Mouse (Mus musculus) ES-CJ7 (cell line): ENCODE data around the gene Ankrd35.
"Not testable (repeated sequence)": the region's sequence is repeated elsewhere in the genome, so short reads cannot be mapped to it uniquely, and the experiment has no call there.

ENCODE experiments used
- DNase-seq: peaks from one replicate; pipeline ENCODE4 v3.0.0; 2011; ENCODE audit warnings: low read depth, low spot score

Ankrd35 gene

GRCm38 (mm10) chr3:96704778-96705177 is 34.8 kb downstream of the Ankrd35 start:
- no peak for DNase-seq

- no peak for DNase-seq
Measured at GRCm38 (mm10) chr3:96706217-96706616, 36.3 kb downstream of the Ankrd35 start.

DNA sequence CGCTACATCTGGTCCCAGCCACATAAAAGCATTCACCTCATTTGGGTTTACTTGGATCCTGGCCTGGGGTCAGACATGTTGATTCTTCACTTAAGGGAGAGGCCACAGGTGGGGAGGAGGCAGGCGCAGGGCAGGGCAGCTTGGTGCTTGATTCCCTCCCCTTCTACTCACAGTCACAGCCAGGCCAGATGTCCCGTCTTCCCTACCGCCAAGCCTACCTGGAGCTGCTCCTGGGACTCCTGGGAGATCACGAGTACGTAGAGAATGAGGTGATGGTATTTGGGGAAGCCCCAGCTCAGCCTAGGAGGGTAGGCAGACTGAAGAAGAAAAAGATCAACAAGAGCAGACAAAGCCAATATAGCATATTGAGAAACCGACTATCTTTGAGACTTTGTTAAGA is 37.1 kb downstream of the Ankrd35 start:
- no peak for DNase-seq

GRCm38 (mm10) chr3:96707903-96708683 is 38.2 kb downstream of the Ankrd35 start, which contains the start of gene Nudt17:
Gene Nudt17, minus strand, starts transcription at chr3:96708562.
- DNase-seq = peak; percentile 63

- DNase-seq = no peak
Measured at GRCm38 (mm10) chr3:96708684-96709064, 38.7 kb downstream of the Ankrd35 start.

DNA sequence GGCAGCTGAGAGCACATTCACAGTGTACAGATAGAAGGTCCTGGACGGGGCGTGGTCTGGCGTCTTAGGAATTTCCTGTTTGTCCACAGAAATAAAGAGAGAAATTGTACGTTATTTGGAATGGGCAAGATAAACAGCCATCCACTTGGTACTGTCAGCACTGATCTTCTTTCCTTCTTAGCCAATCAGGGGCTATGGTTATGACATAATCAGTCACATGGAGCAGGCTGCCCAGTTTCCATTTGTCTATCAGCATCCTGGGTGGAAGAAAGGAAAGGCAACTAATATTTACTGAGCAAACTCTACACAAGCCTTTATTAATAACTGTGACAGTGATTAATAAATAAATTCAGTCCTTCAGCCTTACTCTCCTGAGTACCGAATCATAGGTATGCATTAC is 44.4 kb downstream of the Ankrd35 start:
- DNase-seq = no peak

DNA sequence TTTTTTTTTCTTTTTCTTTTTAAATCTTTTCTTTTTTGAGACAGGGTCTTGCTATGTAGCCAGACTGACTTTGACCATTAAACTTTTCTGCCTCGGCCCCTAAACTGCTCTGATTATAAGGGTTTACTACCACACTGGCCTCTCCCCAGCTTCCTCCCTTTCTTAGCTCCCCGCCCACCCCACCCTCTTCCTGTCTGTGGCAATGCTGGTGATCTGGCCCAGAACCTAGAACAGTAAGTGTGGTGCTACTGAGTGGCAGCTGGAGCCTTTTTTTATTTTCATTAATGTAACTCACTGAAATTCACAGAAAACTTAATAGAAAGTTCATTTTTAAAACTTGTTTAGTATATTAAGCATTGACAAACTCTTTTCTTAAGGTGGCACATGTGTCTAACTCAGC is 45.9 kb downstream of the Ankrd35 start:
- DNase-seq = no peak

DNA sequence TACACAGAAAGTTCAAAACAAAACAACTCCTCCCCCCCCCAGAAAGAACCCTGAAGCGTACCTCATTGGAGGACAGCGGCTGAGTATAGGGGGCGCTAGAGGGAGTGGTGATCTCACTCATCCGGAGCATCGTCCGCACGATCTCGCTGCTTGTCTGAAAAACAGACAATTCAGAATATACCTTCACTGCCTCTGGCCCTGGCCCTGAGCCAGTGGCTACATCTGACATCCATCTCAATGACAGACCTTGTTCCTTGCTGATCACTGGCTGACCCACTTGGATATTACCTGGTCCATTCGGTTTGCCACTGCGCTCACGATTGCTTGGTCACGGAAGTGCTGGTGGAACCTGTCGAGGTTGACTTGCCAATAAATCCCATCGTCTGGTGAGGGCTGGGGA is 49.2 kb downstream of the Ankrd35 start:
- DNase-seq = peak; percentile 78

GRCm38 (mm10) chr3:96727343-96727827 is 57.5 kb downstream of the Ankrd35 start, which contains the start of the genes Polr3c and Rnf115:
Gene Polr3c, minus strand, starts transcription at chr3:96727628.
Gene Rnf115, plus strand, starts transcription at chr3:96727664.
- peak; percentile 94 for DNase-seq

DNA sequence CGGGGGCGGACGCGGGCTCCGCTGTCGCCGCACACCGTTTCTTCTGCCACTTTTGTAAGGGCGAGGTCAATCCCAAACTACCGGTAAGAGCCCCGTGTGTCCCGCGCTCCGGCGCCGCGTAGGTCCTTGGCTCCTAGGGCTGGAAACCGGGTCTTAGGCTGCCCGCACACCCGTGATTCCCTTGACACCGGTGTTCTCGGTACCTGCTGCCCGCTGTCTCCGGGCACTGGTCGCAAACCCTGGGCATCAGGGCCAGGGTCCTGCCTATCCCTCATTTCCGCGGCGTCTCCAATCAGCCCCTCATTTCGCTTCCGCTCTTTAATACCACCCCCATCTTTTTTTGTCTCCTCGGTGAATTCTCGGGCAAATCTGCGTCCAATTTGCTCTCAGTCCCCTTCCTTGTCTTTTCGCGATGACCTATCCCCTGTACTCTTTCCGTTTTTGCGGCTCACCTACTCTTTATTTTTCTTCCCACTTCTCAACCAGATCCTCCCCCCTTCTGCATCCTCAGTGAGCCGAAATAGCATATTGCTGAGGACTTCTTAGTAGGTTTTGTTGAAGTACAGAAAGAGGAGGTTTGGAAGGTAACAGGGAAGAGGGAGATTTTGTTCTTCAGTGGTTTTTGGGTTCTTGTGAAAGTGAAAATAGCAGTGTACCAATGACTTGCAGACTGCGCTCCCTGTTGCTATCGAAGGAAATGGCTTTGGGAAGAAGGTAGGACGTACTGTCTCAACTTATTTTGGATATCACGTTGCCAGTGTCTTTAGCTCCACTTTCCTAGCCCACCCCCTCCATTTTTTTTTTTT is 58.1 kb downstream of the Ankrd35 start:
- no peak for DNase-seq

GRCm38 (mm10) chr3:96728634-96729402 is 58.9 kb downstream of the Ankrd35 start:
- no peak for DNase-seq

DNA sequence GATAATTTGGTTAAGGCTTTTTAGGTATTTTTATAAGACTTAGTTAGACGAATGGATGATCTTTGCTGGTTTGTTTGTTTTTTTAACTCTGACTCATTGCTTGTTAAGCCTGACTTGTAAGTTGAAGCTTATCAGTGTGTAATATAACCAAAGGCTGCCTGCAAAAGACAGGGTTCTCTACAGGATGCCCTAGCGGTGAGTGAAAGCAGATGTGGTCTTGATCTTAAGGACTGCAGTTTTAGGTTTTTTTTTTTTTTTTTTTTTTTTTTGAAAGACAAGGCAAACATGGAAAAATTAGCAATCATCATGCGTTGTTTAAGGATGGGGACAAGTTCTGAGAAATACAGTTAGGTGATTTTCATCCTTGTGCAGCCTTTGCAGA is 59.5 kb downstream of the Ankrd35 start:
- no peak for DNase-seq

GRCm38 (mm10) chr3:96730785-96731184 is 60.9 kb downstream of the Ankrd35 start:
- no peak for DNase-seq

DNA sequence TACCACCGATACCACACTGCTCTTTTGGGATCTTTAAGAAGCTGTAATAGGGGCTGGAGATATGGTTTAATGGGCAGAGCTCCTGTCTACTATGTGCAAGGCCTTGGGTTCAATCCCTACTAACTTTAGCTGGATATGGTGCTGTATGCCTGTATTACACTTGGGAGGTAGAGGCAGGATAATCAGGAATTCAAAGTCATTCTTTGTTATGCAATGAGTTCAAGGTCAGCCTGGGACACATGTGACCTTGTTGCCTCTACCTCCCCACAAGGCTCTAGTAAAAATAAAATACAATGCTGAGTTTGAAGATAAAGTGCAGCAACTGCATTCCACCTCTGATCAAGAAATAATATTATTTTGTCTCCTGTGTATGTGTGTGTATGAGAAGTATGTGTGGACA is 64.1 kb downstream of the Ankrd35 start:
- peak; percentile 36 for DNase-seq

- DNase-seq = no peak
Measured at GRCm38 (mm10) chr3:96735200-96735599, 65.3 kb downstream of the Ankrd35 start.

GRCm38 (mm10) chr3:96737013-96737740 is 67.2 kb downstream of the Ankrd35 start:
- no peak for DNase-seq

GRCm38 (mm10) chr3:96737995-96738394 is 68.1 kb downstream of the Ankrd35 start:
- peak; percentile 54 for DNase-seq

DNA sequence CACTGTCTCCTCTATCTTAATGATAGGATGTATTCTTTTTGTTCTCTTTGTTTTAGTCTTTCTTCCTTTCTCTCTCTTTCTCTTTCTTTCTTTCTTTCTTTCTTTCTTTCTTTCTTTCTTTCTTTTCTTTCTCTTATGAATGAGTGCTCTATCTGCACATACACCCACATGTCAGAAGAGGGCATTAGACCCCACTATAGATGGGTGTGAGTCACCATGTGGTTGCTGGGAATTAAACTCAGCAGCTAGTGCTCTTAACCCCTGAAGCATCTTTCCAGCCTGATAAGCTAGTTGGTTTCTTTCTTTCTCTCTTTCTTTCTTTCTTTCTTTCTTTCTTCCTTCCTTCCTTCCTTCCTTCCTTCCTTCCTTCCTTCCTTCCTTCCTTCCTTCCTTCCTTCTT is 70.3 kb downstream of the Ankrd35 start:
- DNase-seq = not testable (repeated sequence)
